Mouse (Mus musculus) kidney, adult 2 months (tissue): ENCODE measurements at regions not wholly inside any gene's neighbourhood (a gene's known extent, or its start where the extent isn't known, plus 50 kb on each side); places are given as distances from the start of the nearest gene placed in this dataset.
A peak's percentile ranks its signal among the peaks of the same experiment; 100 is the strongest.

ENCODE experiments used
- DNase-seq: peaks from one replicate; pipeline ENCODE4 v3.0.0; 2021
- H3K27ac ChIP-seq: fragments of 200-500 bp; 2 replicates; pipeline ENCODE4 v1.5.1; 2012; ENCODE audit warnings: low read depth, low read length, control low read depth, inconsistent platforms; ENCODE audit not compliant: insufficient read depth
- H3K27me3 ChIP-seq: fragments of 200-500 bp; replicated peaks from 2 replicates; pipeline ENCODE4 v1.6.1; 2012; ENCODE audit warnings: mild to moderate bottlenecking, moderate library complexity, low read length, inconsistent platforms; ENCODE audit not compliant: control insufficient read depth, insufficient read depth
- H3K36me3 ChIP-seq: fragments of 200-500 bp; 2 replicates; pipeline ENCODE4 v1.6.1; 2012; ENCODE audit warnings: mild to moderate bottlenecking, moderate library complexity, low read length, inconsistent platforms; ENCODE audit not compliant: control insufficient read depth, insufficient read depth
- H3K4me1 ChIP-seq: fragments of 200-500 bp; 2 replicates; pipeline ENCODE4 v1.6.1; 2011; ENCODE audit warnings: low read length; ENCODE audit not compliant: control insufficient read depth, insufficient read depth
- H3K4me3 ChIP-seq: fragments of 200-500 bp; 2 replicates; pipeline ENCODE4 v1.5.1; 2011; ENCODE audit warnings: mild to moderate bottlenecking, low read depth, low read length, control low read depth; ENCODE audit not compliant: insufficient read depth
- CTCF ChIP-seq: fragments of 200-500 bp; conservative IDR thresholded peaks from 2 replicates; pipeline ENCODE4 v1.5.1; 2011; ENCODE audit warnings: low read depth, mild to moderate bottlenecking, control low read depth, low read length, moderate library complexity, mixed read lengths; ENCODE audit not compliant: insufficient read depth, insufficient read length
- POLR2A ChIP-seq: fragments of 200-500 bp; IDR thresholded peaks from one replicate; pipeline ENCODE4 v1.6.1; 2011; ENCODE audit warnings: low read depth, low read length, control low read depth
- WGBS: fragments of 180-500 bp; shearing (Covaris S2); methylation state at CpG from one replicate; pipeline ENCODE4 v1.1.7; 2018; 5-methylcytosine and 5-hydroxymethylcytosine counted together

- WGBS, result 80% methylated on average over 8 of the region's 8 CpGs
- peak overlapping the region; percentile 8; the same call in 1 of the 2 replicates for H3K27ac ChIP-seq
- no peak overlapping the region for H3K4me3 ChIP-seq
These were observed 120.5 kb upstream of the Gm5148 start for GRCm38 (mm10) chr3:37844731-37845312.

GRCm38 (mm10) chr3:37842289-37842688, 118.0 kb upstream of the Gm5148 start:
- no peaks in the 10 kb centered on the region for H3K27me3 ChIP-seq
- 76% methylated on average over 7 of the region's 7 CpGs for WGBS
- H3K36me3 ChIP-seq, result no peaks in the 10 kb centered on the region
- no peak overlapping the region for H3K27ac ChIP-seq
- H3K4me3 ChIP-seq, result no peak overlapping the region
- no peak for DNase-seq
- no peaks in the 10 kb centered on the region for H3K4me1 ChIP-seq
- TF ChIP-seq CTCF, result no peak
- no peak for TF ChIP-seq POLR2A

More at GRCm38 (mm10) chr3:37844731-37845312, 120.5 kb upstream of the Gm5148 start:
- Histone ChIP-seq H3K27me3 (no peaks in the 10 kb centered on the region), H3K4me1 (no peaks in the 10 kb centered on the region), H3K36me3 (no peaks in the 10 kb centered on the region)
- no peak for DNase-seq
- no peak for TF ChIP-seq CTCF
- TF ChIP-seq POLR2A, result no peak

GRCm38 (mm10) chr3:37838896-37839295, 114.6 kb upstream of the Gm5148 start:
- peak; percentile 50 for DNase-seq
- no peaks in the 10 kb centered on the region for H3K36me3 ChIP-seq
- 77% methylated on average over 11 of the region's 11 CpGs for WGBS
- no peaks in the 10 kb centered on the region for H3K4me1 ChIP-seq
- TF ChIP-seq CTCF (no peak), POLR2A (no peak)
- peak overlapping the region; percentile 64 for H3K27ac ChIP-seq
- no peaks in the 10 kb centered on the region for H3K27me3 ChIP-seq
- no peak overlapping the region for H3K4me3 ChIP-seq

- DNase-seq, result peak; percentile 57
- H3K36me3 ChIP-seq, result no peaks in the 10 kb centered on the region
- H3K4me3 ChIP-seq, result no peak overlapping the region
- no peak for TF ChIP-seq CTCF
- no peak for TF ChIP-seq POLR2A
- peak overlapping the region; percentile 50; the same call in 1 of the 2 replicates for H3K27ac ChIP-seq
- H3K27me3 ChIP-seq, result no peaks in the 10 kb centered on the region
- 31% methylated on average over 5 of the region's 5 CpGs for WGBS
- no peaks in the 10 kb centered on the region for H3K4me1 ChIP-seq
These were observed 112.5 kb upstream of the Gm5148 start for GRCm38 (mm10) chr3:37836749-37837148.

- WGBS, result 94% methylated on average over 2 of the region's 2 CpGs
- TF ChIP-seq POLR2A (no peak), CTCF (no peak)
- DNase-seq, result no peak
- no peaks in the 10 kb centered on the region for H3K36me3 ChIP-seq
- H3K27ac ChIP-seq, result no peak overlapping the region
- no peaks in the 10 kb centered on the region for H3K4me1 ChIP-seq
- no peak overlapping the region for H3K4me3 ChIP-seq
- no peaks in the 10 kb centered on the region for H3K27me3 ChIP-seq
These were observed 111.4 kb upstream of the Gm5148 start for GRCm38 (mm10) chr3:37835687-37836086.

GRCm38 (mm10) chr3:37835135-37835534, 110.8 kb upstream of the Gm5148 start:
- Histone ChIP-seq H3K4me3 (no peak overlapping the region), H3K36me3 (no peaks in the 10 kb centered on the region), H3K4me1 (no peaks in the 10 kb centered on the region), H3K27me3 (no peaks in the 10 kb centered on the region), H3K27ac (no peak overlapping the region)
- TF ChIP-seq CTCF (no peak), POLR2A (no peak)
- no peak for DNase-seq
- 81% methylated on average over 5 of the region's 5 CpGs for WGBS

GRCm38 (mm10) chr3:37834626-37835025, 110.3 kb upstream of the Gm5148 start:
- Histone ChIP-seq H3K36me3 (no peaks in the 10 kb centered on the region), H3K4me1 (no peaks in the 10 kb centered on the region), H3K4me3 (no peak overlapping the region), H3K27me3 (no peaks in the 10 kb centered on the region), H3K27ac (no peak overlapping the region)
- TF ChIP-seq POLR2A (no peak), CTCF (no peak)
- 73% methylated on average over 3 of the region's 3 CpGs for WGBS
- no peak for DNase-seq
